Mouse (Mus musculus) megakaryocyte-erythroid progenitor cell, adult 5-6 weeks (primary cell): ENCODE data around the gene Mgea5. TPM values are rescaled to one million over a fixed set of nuclear protein-coding genes. Genes with fewer than 3 reads are reported as not detected.

Experiments
- ATAC-seq: replicated peaks from 2 replicates; pipeline ENCODE4 v1.8.0; 2016; ENCODE audit warnings: mild to moderate bottlenecking, inconsistent platforms; ENCODE audit not compliant: severe bottlenecking, poor library complexity, low FRiP score, low TSS enrichment
- total RNA-seq, 2 experiments: library from RNA; stranded (forward) in 1 of 2; stranded (reverse) in 1 of 2; fragments of 200-1000, 215-1000 nt in 1 of 2; fragments of >200 nt in 1 of 2; fragmentation: Nextera tagmentation in 1 of 2; gene quantifications; 2 replicates each; pipeline ENCODE4 v1.2.3; 2014 to 2017

The Mgea5 gene
- total RNA-seq, 2 experiments from 2014 or later: 75.0 to 117 TPM

GRCm38 (mm10) chr19:45736855-45737207, 46.8 kb downstream of the Mgea5 start:
- ATAC-seq: peak; percentile 72

DNA sequence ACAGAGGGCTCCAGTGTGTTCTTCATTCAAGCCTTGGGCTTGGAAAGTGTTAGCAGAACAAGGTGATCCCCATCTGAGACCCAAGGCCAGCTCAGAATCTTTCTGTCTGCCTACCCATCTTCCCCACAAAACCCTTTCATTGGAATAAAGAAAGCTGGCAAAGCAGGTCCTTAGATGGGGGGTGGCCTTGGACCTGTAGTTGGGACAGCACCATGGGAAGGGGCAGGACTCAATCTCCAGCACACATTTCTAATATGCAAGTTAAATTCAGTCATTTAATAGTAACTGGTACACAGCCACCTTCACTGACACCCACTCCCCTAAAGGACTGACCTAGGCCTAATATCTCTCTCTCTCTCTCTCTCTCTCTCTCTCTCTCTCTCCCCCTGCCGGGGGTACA, 47.4 kb downstream of the Mgea5 start:
- ATAC-seq: no peak

DNA sequence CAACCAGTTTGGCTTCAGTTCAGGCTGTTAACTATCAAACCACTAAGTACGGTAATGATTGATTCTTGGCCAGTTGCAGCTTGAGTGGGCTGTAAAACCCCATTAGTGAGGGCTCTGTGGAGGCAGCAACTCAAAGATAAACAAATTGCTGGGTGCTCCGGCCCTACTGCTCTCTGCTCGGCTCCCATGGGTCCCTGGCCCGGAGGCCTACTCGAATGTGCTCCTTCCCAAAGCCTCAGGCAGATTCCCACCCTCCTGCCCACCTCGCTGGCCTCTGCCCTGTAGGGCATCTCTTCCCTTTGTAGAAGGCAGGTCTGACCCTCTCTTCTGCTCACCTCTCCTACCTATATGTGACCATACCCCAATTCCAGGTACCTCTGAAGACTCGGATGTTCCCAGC, 48.9 kb downstream of the Mgea5 start:
- no peak for ATAC-seq

DNA sequence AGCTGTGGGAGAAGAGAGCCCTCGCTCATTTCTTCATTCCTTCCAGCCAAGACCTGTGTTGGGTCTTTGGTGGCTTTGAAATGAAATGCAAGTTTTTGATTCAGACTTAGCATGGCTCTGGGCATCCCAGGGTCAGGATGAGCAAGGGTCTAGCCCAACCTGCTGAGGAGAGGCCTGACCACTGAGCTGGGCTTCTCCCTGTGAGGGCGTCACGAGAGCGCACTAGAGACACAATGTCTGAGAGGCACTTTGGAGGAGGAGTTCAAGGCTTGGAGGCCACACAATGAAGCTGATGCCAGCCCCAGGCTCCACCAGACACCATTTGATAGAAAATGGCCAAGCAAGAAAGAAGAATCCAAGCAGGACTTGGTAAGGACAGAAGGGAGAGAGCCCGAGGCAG, 49.4 kb downstream of the Mgea5 start:
- ATAC-seq: no peak

- ATAC-seq: no peak
Observed at GRCm38 (mm10) chr19:45733564-45733963, 50.1 kb downstream of the Mgea5 start.

GRCm38 (mm10) chr19:45731658-45732057, 52.0 kb downstream of the Mgea5 start:
- ATAC-seq: no peak

GRCm38 (mm10) chr19:45730042-45730441, 53.6 kb downstream of the Mgea5 start:
- no peak for ATAC-seq

GRCm38 (mm10) chr19:45727231-45727630, 56.4 kb downstream of the Mgea5 start:
- no peak for ATAC-seq

DNA sequence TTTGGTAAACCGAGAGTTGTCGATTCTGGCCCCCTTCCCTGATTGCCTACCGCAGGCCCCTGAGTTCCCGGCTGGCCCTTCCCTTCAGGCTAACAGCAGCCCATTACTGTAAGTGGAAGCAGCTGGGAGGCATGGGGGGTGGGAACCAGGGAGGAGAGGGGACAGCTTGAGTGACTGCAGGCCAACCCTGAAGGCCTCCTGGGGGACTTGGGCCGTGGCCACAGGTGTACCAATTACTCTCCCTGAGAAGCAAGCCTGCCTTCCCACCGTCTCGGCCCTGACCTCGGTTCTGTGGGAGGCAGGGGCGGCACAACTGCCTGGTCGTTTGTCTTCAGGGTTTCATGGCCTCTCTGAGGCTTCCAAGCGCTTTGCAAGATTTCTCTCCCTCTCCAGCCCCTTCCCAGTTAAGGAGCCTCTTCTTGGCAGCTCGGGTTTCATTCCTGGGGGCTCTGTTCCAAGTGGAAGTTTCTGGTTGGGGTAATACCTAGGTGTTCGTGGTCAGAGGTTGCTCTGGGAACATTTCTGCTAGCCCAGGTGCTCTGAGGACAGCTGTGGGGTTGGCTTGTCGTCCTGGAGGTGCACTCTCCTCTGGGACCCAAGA, 57.9 kb downstream of the Mgea5 start:
- ATAC-seq: no peak

GRCm38 (mm10) chr19:45722188-45722587, 61.4 kb downstream of the Mgea5 start:
- no peak for ATAC-seq

GRCm38 (mm10) chr19:45718286-45718685, 65.4 kb downstream of the Mgea5 start:
- ATAC-seq: no peak

DNA sequence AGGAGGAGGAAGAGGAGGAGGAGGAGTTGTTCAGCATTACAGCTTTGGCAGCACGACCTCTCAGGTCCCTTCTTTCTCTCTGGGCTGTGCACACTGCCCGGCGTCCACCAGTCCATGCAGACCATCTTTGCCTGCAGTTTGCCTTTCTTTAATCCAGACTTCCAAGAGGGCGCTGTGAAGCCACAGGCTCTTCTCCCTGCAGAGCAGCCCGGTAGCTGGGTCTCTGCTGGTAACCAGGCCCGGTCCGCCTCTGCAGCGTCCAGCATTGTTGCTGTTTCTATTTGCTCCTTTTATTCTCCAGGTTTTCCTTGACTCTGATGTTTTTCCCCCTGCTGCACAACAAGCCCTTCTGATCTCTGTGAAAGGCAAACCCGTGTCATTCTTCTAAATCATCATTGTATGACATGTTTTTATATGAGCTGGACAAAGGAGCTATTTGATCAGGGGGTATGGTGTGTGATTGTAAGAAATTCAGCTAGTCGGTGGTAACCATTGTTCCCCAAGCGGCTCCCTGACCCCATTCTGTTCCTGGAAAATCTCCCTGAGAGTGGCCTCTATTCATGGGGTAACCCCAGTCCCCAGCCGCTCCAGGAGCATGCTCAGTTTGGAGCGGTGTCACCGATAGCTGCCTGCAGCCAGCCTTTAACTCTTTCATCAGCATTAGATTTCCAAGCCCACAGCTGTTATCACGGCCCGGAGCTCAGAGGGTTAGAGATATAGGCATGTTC, 66.0 kb downstream of the Mgea5 start:
- no peak for ATAC-seq

DNA sequence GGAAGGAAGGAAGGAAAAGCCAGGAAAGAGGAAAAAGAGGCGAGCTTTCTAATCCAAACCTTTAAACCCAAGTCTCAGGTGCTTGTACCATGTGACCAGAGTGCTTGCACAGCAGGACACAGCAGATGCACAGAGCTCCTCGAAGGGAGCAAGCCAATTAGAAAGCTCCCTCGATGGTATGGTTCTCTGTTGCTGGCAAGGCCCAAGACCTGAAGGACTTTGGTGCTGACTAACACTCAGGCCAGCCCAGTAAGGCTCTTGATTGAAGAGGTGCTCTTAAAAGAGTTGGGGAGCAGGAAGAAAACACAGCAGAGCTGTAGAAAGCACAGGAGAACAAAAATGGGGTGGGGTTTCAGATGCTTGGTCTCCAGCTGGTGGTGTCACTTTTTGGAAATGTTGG, 74.9 kb downstream of the Mgea5 start:
- ATAC-seq: no peak

Other genes with a start within 250 kb of the Mgea5 start
- 8.6 and 10.2 TPM in 2 replicates for gene Poll, start 223.3 kb downstream of the Mgea5 start, total RNA-seq (2014; fragmentation: Nextera tagmentation)
- gene Poll, start 223.3 kb downstream of the Mgea5 start, total RNA-seq (2017): 5.4 and 10.3 TPM in 2 replicates
- 22.0 and 30.6 TPM in 2 replicates for gene Gm17018, start 223.2 kb downstream of the Mgea5 start, total RNA-seq (2014; fragmentation: Nextera tagmentation)
- 17.5 and 23.1 TPM in 2 replicates for gene Gm17018, start 223.2 kb downstream of the Mgea5 start, total RNA-seq (2017)
- 14.5 and 33.0 TPM in 2 replicates for gene Fbxw4, start 123.5 kb downstream of the Mgea5 start, total RNA-seq (2014; fragmentation: Nextera tagmentation)
- 5.5 and 15.5 TPM in 2 replicates for gene Fbxw4, start 123.5 kb downstream of the Mgea5 start, total RNA-seq (2017)
- gene Fgf8, start 40.9 kb downstream of the Mgea5 start, total RNA-seq (2014; fragmentation: Nextera tagmentation): not detected in 2 replicates
- gene Fgf8, start 40.9 kb downstream of the Mgea5 start, total RNA-seq (2017): not detected in 2 replicates
- gene Npm3, start 34.2 kb downstream of the Mgea5 start, total RNA-seq (2014; fragmentation: Nextera tagmentation): 124 and 184 TPM in 2 replicates
- gene Npm3, start 34.2 kb downstream of the Mgea5 start, total RNA-seq (2017): 123 and 135 TPM in 2 replicates
- gene Kcnip2, start 32.2 kb upstream of the Mgea5 start, total RNA-seq (2014; fragmentation: Nextera tagmentation): 0.52 TPM in 1 of 2 replicates, not detected in the other
- gene Kcnip2, start 32.2 kb upstream of the Mgea5 start, total RNA-seq (2017): 0.34 and 3.6 TPM in 2 replicates
- 5.6 and 10.5 TPM in 2 replicates for gene Armh3, start 214.7 kb upstream of the Mgea5 start, total RNA-seq (2014; fragmentation: Nextera tagmentation)
- 4.6 and 8.2 TPM in 2 replicates for gene Armh3, start 214.7 kb upstream of the Mgea5 start, total RNA-seq (2017)
- gene Hps6, start 219.7 kb upstream of the Mgea5 start, total RNA-seq (2014; fragmentation: Nextera tagmentation): 0.55 and 2.1 TPM in 2 replicates
- 2.0 and 3.8 TPM in 2 replicates for gene Hps6, start 219.7 kb upstream of the Mgea5 start, total RNA-seq (2017)